Mouse (Mus musculus) heart, postnatal 0 days (tissue): ENCODE results near the gene Yars. TPM values are rescaled to one million over a fixed set of nuclear protein-coding genes. Genes with fewer than 3 reads are reported as not detected.
A peak's percentile ranks its signal among the peaks of the same experiment; 100 is the strongest.

Experiments
- ATAC-seq: fragments of 200-750 bp; cut with Nextera tagmentation; 2 replicates; pipeline ENCODE4 v1.8.0; 2017; ENCODE audit warnings: low read depth, moderate number of reproducible peaks, moderate library complexity; ENCODE audit not compliant: insufficient read depth
- DNase-seq: peaks from one replicate; pipeline ENCODE4 v3.0.0-alpha.2; 2016; ENCODE audit warnings: low spot score
- H3K27ac ChIP-seq: fragments of 300-500 bp; sonication (generic); 2 replicates; pipeline ENCODE4 v1.5.1; 2014; ENCODE audit warnings: low read depth, mild to moderate bottlenecking
- H3K27me3 ChIP-seq: fragments of 300-500 bp; sonication (generic); 2 replicates; pipeline ENCODE4 v1.6.1; 2014; ENCODE audit warnings: low read length, mixed read lengths; ENCODE audit not compliant: control insufficient read depth, insufficient read depth
- H3K36me3 ChIP-seq: fragments of 300-500 bp; sonication (generic); replicated peaks from 2 replicates; pipeline ENCODE4 v1.6.1; 2014; ENCODE audit warnings: low read length, mixed read lengths; ENCODE audit not compliant: control insufficient read depth, insufficient read depth
- H3K4me1 ChIP-seq: fragments of 300-500 bp; sonication (generic); 2 replicates; pipeline ENCODE4 v1.6.1; 2014; ENCODE audit warnings: antibody characterized with exemption; ENCODE audit not compliant: control insufficient read depth, insufficient read depth
- H3K4me2 ChIP-seq: fragments of 300-500 bp; sonication (generic); 2 replicates; pipeline ENCODE4 v1.6.1; 2014; ENCODE audit warnings: low read depth, mild to moderate bottlenecking, low read length, moderate library complexity
- H3K4me3 ChIP-seq: fragments of 300-500 bp; sonication (generic); 2 replicates; pipeline ENCODE4 v1.5.1; 2014; ENCODE audit warnings: low read depth, low read length
- H3K9ac ChIP-seq: fragments of 300-500 bp; sonication (generic); replicated peaks from 2 replicates; pipeline ENCODE4 v1.6.1; 2014; ENCODE audit warnings: low read depth, low read length, mixed read lengths
- H3K9me3 ChIP-seq: fragments of 300-500 bp; sonication (generic); replicated peaks from 2 replicates; pipeline ENCODE4 v1.6.1; 2016; ENCODE audit warnings: low read length; ENCODE audit not compliant: control insufficient read depth
- CTCF ChIP-seq: IDR thresholded peaks from 2 replicates; pipeline ENCODE4 v1.5.1; 2016; ENCODE audit warnings: antibody characterized with exemption, control low read depth, low read depth
- EP300 ChIP-seq: IDR thresholded peaks from 2 replicates; pipeline ENCODE4 v1.6.1; 2016; ENCODE audit warnings: antibody characterized with exemption, low read depth
- WGBS: fragments of 180-500 bp; shearing (Covaris S2); extraction: QIAGEN DNeasy Blood & Tissue Kit; methylation state at CpG from one replicate; pipeline ENCODE4 v1.1.7; 2014; 5-methylcytosine and 5-hydroxymethylcytosine counted together
- polyA plus RNA-seq: library from polyadenylated mRNA; unstranded; fragments of >200 nt; fragmentation: Nextera tagmentation; extraction: Ambion mirVana; gene quantifications from 2 replicates; pipeline ENCODE4 v1.2.1, GENCODE M21; 2015
- total RNA-seq: library from RNA; depleted of rRNA; stranded (reverse); fragments of >200 nt; gene quantifications from 2 replicates; pipeline ENCODE4 v1.2.3, GENCODE M21; 2014; ENCODE audit warnings: low replicate concordance

The Yars gene
- total and polyA plus RNA-seq, 2 experiments from 2014 or later = 24.7 to 31.5 TPM

DNA sequence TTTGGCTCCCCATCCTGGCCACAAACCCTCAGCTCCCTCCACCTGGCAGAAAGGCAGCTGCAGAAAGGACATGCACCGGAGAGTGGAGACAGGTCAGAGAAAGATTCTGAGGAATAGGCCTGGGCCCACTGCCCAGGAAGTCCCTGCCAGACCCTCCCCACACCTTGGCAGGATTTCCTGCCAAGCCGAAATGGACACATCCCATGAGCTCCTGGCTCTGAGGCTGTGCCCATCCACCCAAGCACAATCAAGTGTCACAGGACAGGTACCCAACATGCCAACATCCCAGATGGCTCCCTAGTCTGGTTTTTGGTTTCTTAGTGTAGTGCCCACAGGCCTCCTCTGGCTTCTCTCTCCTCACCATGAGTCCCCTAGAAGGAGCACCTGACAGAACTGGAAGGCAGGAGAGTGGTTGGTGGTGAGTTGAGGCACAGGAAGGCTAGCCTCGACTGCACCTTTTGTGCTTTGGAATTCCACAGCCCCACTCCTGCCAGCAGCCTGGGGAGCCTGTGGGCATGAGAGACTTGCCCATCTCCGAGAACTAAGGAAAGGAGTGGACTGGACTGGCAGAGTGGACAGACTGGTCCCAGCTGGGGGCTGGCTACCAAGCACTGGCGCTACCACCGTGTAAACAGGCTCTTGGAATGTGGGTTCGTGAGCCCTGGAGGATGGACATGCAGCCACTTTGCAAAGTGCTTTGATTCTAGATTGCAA is 31.0 kb downstream of the Yars start:
- 0 out of 2 replicates have a peak, but pooled peaks cover 3% of the 10 kb centered on the region for H3K4me1 ChIP-seq
- ATAC-seq (no peak), DNase-seq (no peak)
- H3K36me3 ChIP-seq = peaks cover 48% of the 10 kb centered on the region
- H3K9me3 ChIP-seq = no peaks in the 10 kb centered on the region
- H3K9ac ChIP-seq = no peak overlapping the region
- no peak overlapping the region for H3K4me3 ChIP-seq
- 79% methylated on average over 7 of the region's 7 CpGs for WGBS
- peaks cover 37% of the 10 kb centered on the region for H3K27me3 ChIP-seq
- H3K4me2 ChIP-seq = no peak overlapping the region
- no peak for TF ChIP-seq CTCF
- TF ChIP-seq EP300 = no peak
- no peak overlapping the region for H3K27ac ChIP-seq

DNA sequence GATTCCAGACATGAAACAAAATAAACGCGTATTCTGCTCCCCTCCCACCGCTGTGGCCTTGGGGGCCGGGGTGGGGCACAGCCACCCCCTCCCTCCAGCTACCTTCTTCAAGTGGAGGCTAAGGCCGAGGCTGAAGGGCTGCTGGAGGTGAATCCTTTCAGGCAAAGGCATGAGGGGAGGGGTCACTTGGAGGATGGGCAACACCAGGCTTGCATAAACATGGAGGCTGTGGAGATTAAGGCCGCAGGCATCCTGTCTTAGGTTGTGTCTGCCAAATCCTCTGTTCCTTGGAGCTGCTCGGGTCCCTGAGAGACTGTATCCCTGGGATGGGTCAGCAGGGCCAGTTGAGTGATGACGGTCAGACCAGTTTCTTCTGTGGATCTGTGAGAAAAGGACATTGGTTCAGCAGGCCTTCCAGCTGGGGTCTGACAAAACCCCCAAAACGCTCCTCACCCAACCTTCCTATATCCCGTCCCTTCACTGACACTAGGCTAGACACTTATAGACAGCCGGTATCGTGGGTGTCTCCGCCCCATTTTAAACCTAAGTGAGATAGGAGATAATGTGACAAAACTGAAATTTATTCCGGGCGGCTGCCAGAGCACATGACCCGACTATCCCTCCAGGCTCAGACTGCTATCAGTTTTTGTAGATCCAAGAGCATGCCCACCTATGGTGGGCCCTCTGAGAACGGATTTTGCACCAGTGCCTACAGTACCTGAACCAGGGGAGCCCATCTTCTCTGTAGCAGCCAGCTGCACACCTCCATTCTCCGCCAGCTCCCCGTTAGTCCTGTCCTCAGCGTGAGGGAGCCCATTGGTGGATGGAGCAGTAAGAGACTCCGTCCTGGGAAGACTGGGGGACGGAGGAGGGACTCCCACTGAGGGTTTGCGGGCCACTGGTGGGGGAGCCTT is 31.8 kb downstream of the Yars start:
- Histone ChIP-seq H3K4me1 (0 out of 2 replicates have a peak, but pooled peaks cover 3% of the 10 kb centered on the region), H3K27me3 (peaks cover 44% of the 10 kb centered on the region), H3K4me3 (no peak overlapping the region), H3K9ac (no peak overlapping the region), H3K9me3 (no peaks in the 10 kb centered on the region), H3K4me2 (no peak overlapping the region), H3K27ac (no peak overlapping the region), H3K36me3 (peaks cover 40% of the 10 kb centered on the region)
- WGBS = 67% methylated on average over 23 of the region's 23 CpGs
- ATAC-seq (no peak), DNase-seq (no peak)
- TF ChIP-seq EP300 (no peak), CTCF (no peak)

DNA sequence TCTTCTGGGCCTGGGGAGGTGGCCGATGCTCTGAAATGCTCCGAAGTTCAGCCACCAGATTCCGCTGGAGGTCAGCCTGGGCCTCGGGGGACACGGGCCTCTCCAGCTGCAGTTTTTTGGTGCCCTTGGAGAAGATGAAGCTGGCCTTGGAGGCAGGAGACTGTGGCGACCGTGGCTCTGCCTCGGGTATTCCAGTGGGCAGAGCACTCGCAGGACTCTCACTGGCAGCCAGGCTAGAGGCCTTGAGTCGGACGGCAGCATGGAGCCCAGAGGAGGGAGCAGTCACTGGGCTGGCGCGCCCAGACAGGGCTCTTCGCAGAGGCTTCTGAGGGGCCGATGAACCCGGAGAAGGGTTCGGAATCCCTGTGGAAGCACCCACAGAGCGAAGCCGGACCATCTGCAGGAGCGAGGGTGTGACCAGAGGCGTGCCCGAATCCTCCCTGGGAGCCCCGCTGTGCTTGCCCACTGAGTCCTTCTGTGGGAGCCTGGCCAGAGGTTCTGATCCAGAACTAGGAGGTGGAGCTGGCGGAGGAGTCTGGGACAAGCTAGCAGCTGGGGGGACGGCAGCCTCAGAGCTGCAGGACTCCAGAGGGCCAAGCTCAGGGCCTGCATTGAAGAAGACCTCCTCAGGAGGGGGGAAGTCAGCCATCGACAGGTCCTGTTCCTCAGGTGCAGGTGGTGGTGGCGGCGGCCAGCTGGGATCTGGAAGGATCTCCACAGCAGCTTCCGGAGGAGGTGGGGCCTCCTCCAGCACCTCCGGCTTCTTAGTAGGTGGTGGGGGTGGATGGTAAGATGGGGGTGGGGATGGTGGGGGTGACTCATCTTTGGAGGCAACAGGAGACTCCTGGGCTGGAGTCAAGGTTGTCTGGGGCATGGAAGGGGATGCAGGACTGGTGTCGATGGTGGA is 32.7 kb downstream of the Yars start:
- Histone ChIP-seq H3K9ac (no peak overlapping the region), H3K27me3 (peaks cover 44% of the 10 kb centered on the region), H3K27ac (no peak overlapping the region), H3K36me3 (peaks cover 30% of the 10 kb centered on the region), H3K9me3 (no peaks in the 10 kb centered on the region), H3K4me2 (no peak overlapping the region), H3K4me1 (peaks cover 7% of the 10 kb centered on the region), H3K4me3 (no peak overlapping the region)
- ATAC-seq = no peak
- WGBS = 47% methylated on average over 31 of the region's 31 CpGs
- no peak for DNase-seq
- no peak for TF ChIP-seq CTCF
- TF ChIP-seq EP300 = no peak

DNA sequence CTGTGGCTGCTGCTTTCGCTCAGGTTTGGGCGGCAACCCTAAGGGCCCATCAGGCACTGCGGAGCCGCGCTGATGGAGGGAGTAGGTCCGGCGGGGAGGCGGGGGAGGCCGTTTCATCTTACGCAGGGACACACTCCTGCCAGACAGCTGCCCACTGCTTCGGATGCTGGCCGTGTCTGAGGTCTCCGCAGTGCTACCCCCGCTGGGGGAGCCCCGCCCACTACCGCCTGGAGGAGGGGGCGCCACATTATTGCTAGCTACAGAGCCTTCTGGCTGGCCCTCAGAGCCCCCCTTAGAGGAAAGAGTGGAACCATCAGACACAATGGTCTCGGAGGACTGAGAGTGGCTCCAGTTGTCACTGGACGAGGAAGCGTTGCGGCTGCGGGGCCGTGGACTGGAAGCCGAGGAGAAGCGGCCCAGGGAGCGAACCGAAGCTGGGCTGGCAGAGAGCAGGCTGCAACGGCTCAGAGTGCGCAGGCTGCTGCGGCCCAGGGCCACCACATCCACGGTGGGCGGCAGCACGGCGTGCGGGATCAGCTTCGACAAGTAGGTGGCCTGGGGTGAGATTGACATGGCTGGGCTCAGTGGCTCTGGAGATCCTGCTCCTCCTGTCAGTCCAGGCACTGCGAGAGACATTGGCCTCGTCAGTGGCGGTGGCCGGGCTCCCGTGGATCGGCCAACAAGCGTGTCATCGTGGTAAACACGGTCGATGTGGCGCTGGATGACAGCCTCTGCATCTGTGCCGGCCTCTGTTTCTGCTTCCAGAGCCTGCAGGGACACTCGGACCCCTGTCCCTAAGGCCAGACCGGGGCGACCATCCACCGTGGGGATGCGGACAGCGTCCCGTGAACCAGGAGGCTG is 34.1 kb downstream of the Yars start:
- H3K27ac ChIP-seq = no peak overlapping the region
- peak overlapping the region; percentile 10; the same call in 1 of the 2 replicates for H3K9ac ChIP-seq
- WGBS = 30% methylated on average over 55 of the region's 55 CpGs
- peaks cover 57% of the 10 kb centered on the region for H3K27me3 ChIP-seq
- DNase-seq (no peak), ATAC-seq (no peak)
- H3K4me2 ChIP-seq = peak overlapping the region; percentile 67
- no peaks in the 10 kb centered on the region for H3K9me3 ChIP-seq
- H3K36me3 ChIP-seq = peaks cover 17% of the 10 kb centered on the region
- H3K4me1 ChIP-seq = peaks cover 7% of the 10 kb centered on the region
- H3K4me3 ChIP-seq = peak overlapping the region; percentile 35
- TF ChIP-seq CTCF (no peak), EP300 (no peak)
